Comparison of ENCODE assay signal across 8 mouse cellular contexts in genomic region chr8:56706941-56707706, GRCm38 (mm10).
A peak's percentile ranks its signal among the peaks of the same experiment; 100 is the strongest.
DNase-seq lines count a peak whose midpoint lies in the region; ATAC-seq and TF ChIP-seq lines count a peak whose summit lies in the region.

No protein-coding gene starts in this region.

- peak overlapping the region; percentile 38 for H3K4me3 ChIP-seq in gastrocnemius, adult 2 months
- H3K4me3 ChIP-seq in embryonic facial prominence, embryonic 11.5 days (ENCODE audit: low read depth, low read length): no peak overlapping the region
- H3K4me3 ChIP-seq in intestine, embryonic 15.5 days (replicated peaks): no peak overlapping the region
- H3K4me3 ChIP-seq in midbrain, postnatal 0 days (ENCODE audit: low read depth, low read length): peak overlapping the region; percentile 8; the same call in 1 of the 2 replicates
- H3K4me3 ChIP-seq in kidney, embryonic 14.5 days (ENCODE audit: low read length): no peak overlapping the region

- H3K36me3 ChIP-seq in embryonic facial prominence, embryonic 11.5 days (replicated peaks; ENCODE audit: control insufficient read depth, insufficient read depth, low read depth, low read length): no peaks in the 10 kb centered on the region
- H3K36me3 ChIP-seq in intestine, embryonic 15.5 days: no peaks in the 10 kb centered on the region
- H3K36me3 ChIP-seq in midbrain, postnatal 0 days (ENCODE audit: insufficient read depth, low read length): no peaks in the 10 kb centered on the region
- no peaks in the 10 kb centered on the region for H3K36me3 ChIP-seq in kidney, embryonic 14.5 days (ENCODE audit: control insufficient read depth, insufficient read depth, low read length)

- no peak overlapping the region for H3K9ac ChIP-seq in embryonic facial prominence, embryonic 11.5 days (replicated peaks; ENCODE audit: low read length)
- H3K9ac ChIP-seq in intestine, embryonic 15.5 days: no peak overlapping the region
- H3K9ac ChIP-seq in midbrain, postnatal 0 days (replicated peaks; ENCODE audit: low read length, poor library complexity, severe bottlenecking): peak overlapping the region; percentile 33; the same call in 1 of the 2 replicates
- H3K9ac ChIP-seq in kidney, embryonic 14.5 days (ENCODE audit: low read depth, low read length): no peak overlapping the region

- TF ChIP-seq CTCF in gastrocnemius, adult 2 months (IDR thresholded peaks at IDR 0.05): no peak
- no peak for TF ChIP-seq CTCF in midbrain, postnatal 0 days (IDR thresholded peaks at IDR 0.05)

- no peaks in the 10 kb centered on the region for H3K4me1 ChIP-seq in embryonic facial prominence, embryonic 11.5 days (ENCODE audit: control insufficient read depth, insufficient read depth, low read length)
- H3K4me1 ChIP-seq in intestine, embryonic 15.5 days (replicated peaks): no peaks in the 10 kb centered on the region
- H3K4me1 ChIP-seq in midbrain, postnatal 0 days (ENCODE audit: insufficient read depth, low read length): no peaks in the 10 kb centered on the region
- H3K4me1 ChIP-seq in kidney, embryonic 14.5 days (ENCODE audit: control insufficient read depth, insufficient read depth, low read length): no peaks in the 10 kb centered on the region

- peak; percentile 59; the same call in 1 of the 2 replicates for ATAC-seq in embryonic facial prominence, embryonic 11.5 days (replicated peaks; ENCODE audit: insufficient number of reproducible peaks, low FRiP score, low TSS enrichment, low read depth)
- peak; percentile 89 for ATAC-seq in intestine, embryonic 15.5 days
- peak; percentile 56 for ATAC-seq in midbrain, postnatal 0 days (ENCODE audit: low FRiP score)
- no peak for ATAC-seq in kidney, embryonic 14.5 days (ENCODE audit: low FRiP score, low TSS enrichment)

- 37% methylated on average over 14 of the region's 14 CpGs for WGBS in embryonic facial prominence, embryonic 11.5 days
- 29% methylated on average over 14 of the region's 14 CpGs for WGBS in intestine, embryonic 15.5 days
- 8% methylated on average over 14 of the region's 14 CpGs for WGBS in midbrain, postnatal 0 days
- 56% methylated on average over 14 of the region's 14 CpGs for WGBS in kidney, embryonic 14.5 days

- intact Hi-C loops in gastrocnemius, adult 2 months (cut with DNase I): no loop called here
- intact Hi-C loops in gastrocnemius, postnatal 36 days (cut with DNase I): no loop called here

- DNase-seq in gastrocnemius, adult 2 months: no peak
- DNase-seq in gastrocnemius, postnatal 36 days: no peak
- peak; percentile 65 for DNase-seq in embryonic facial prominence, embryonic 11.5 days (ENCODE audit: low spot score)
- peak; percentile 57 for DNase-seq in midbrain, postnatal 0 days (ENCODE audit: low spot score)
- DNase-seq in cerebellum, postnatal 25 days: no peak
- no peak for DNase-seq in gastrocnemius, postnatal 4 days (ENCODE audit: low spot score in 2 of 2)

- H3K27ac ChIP-seq in gastrocnemius, adult 2 months: no peak overlapping the region
- H3K27ac ChIP-seq in embryonic facial prominence, embryonic 11.5 days (replicated peaks; ENCODE audit: low read depth, low read length): no peak overlapping the region
- no peak overlapping the region for H3K27ac ChIP-seq in intestine, embryonic 15.5 days
- no peak overlapping the region for H3K27ac ChIP-seq in midbrain, postnatal 0 days (ENCODE audit: low read depth, low read length)
- H3K27ac ChIP-seq in kidney, embryonic 14.5 days (ENCODE audit: low read depth, low read length): no peak overlapping the region

- no peaks in the 10 kb centered on the region for H3K9me3 ChIP-seq in embryonic facial prominence, embryonic 11.5 days (replicated peaks; ENCODE audit: control insufficient read depth, low read length)
- H3K9me3 ChIP-seq in intestine, embryonic 15.5 days: no peaks in the 10 kb centered on the region
- no peaks in the 10 kb centered on the region for H3K9me3 ChIP-seq in midbrain, postnatal 0 days (ENCODE audit: low read length)
- H3K9me3 ChIP-seq in kidney, embryonic 14.5 days (ENCODE audit: control insufficient read depth, low read length): no peaks in the 10 kb centered on the region

- H3K27me3 ChIP-seq in embryonic facial prominence, embryonic 11.5 days (ENCODE audit: control insufficient read depth, insufficient read depth, low read length): no peaks in the 10 kb centered on the region
- no peaks in the 10 kb centered on the region for H3K27me3 ChIP-seq in intestine, embryonic 15.5 days (replicated peaks)
- no peaks in the 10 kb centered on the region for H3K27me3 ChIP-seq in midbrain, postnatal 0 days (ENCODE audit: insufficient read depth, low read length)
- no peaks in the 10 kb centered on the region for H3K27me3 ChIP-seq in kidney, embryonic 14.5 days (ENCODE audit: control insufficient read depth, insufficient read depth, low read length)

- H3K4me2 ChIP-seq in embryonic facial prominence, embryonic 11.5 days (ENCODE audit: low read depth, low read length): no peak overlapping the region
- H3K4me2 ChIP-seq in intestine, embryonic 15.5 days (replicated peaks): no peak overlapping the region
- peak overlapping the region; percentile 26 for H3K4me2 ChIP-seq in midbrain, postnatal 0 days (ENCODE audit: low read depth, low read length, poor library complexity, severe bottlenecking)
- no peak overlapping the region for H3K4me2 ChIP-seq in kidney, embryonic 14.5 days (replicated peaks; ENCODE audit: low read depth, low read length)

Comparison
In these comparisons a context has a peak if more than half of its experiments do, and no peak if none do; other contexts are left out.
1. DNase-seq: peak in embryonic facial prominence, embryonic 11.5 days (single experiment) and midbrain, postnatal 0 days (single experiment); none in gastrocnemius, adult 2 months (single experiment), gastrocnemius, postnatal 36 days (0 of 2), cerebellum, postnatal 25 days (0 of 2) and gastrocnemius, postnatal 4 days (0 of 2).
2. H3K4me3 ChIP-seq: peak in gastrocnemius, adult 2 months (single experiment) and midbrain, postnatal 0 days (single experiment); none in embryonic facial prominence, embryonic 11.5 days (single experiment), intestine, embryonic 15.5 days (single experiment) and kidney, embryonic 14.5 days (single experiment).